Mouse (Mus musculus): ENCODE measurements at regions not wholly inside any gene's neighbourhood (a gene's known extent, or its start where the extent isn't known, plus 50 kb on each side); places are given as distances from the start of the nearest gene placed in this dataset.

- DNase-seq (ENCODE audit: low spot score) = no peak
Observed at GRCm38 (mm10) chr6:93031812-93032330, 88.6 kb upstream of the Adamts9 start.

GRCm38 (mm10) chr6:93026068-93027022 lies 83.1 kb upstream of the Adamts9 start:
- DNase-seq (ENCODE audit: low spot score) = no peak

GRCm38 (mm10) chr6:93014534-93014933 lies 71.2 kb upstream of the Adamts9 start:
- no peak for DNase-seq (ENCODE audit: low spot score)

GRCm38 (mm10) chr6:93011906-93012305 lies 68.6 kb upstream of the Adamts9 start:
- DNase-seq (ENCODE audit: low spot score) = no peak

GRCm38 (mm10) chr6:93004587-93005240 lies 61.4 kb upstream of the Adamts9 start:
- DNase-seq (ENCODE audit: low spot score) = no peak

- DNase-seq (ENCODE audit: low spot score) = no peak
Observed at GRCm38 (mm10) chr6:93003812-93004211, 60.5 kb upstream of the Adamts9 start.

GRCm38 (mm10) chr6:92993647-92994046 lies 50.4 kb upstream of the Adamts9 start:
- no peak for DNase-seq (ENCODE audit: low spot score)
